Mouse (Mus musculus) heart, adult 9 months (tissue): ENCODE results near the gene Nfam1.

ENCODE experiments used
- DNase-seq, 2 experiments: peaks; one replicate each; pipeline ENCODE4 v3.0.0; 2022; ENCODE audit warnings: low spot score in 2 of 2

Nfam1 gene

GRCm38 (mm10) chr15:82992911-82993310, 40.2 kb downstream of the Nfam1 start:
- DNase-seq = no peak

- DNase-seq = no peak
Observed at GRCm38 (mm10) chr15:82992079-82992783, 40.9 kb downstream of the Nfam1 start.

- DNase-seq = no peak
Observed at GRCm38 (mm10) chr15:82989190-82989704, 43.9 kb downstream of the Nfam1 start.

- peak; percentile 90 to 91 for DNase-seq
Observed at GRCm38 (mm10) chr15:82987732-82988112, 45.4 kb downstream of the Nfam1 start, which contains the start of gene Tcf20. Tcf20 (minus strand) TSS chr15:82987872.

- no peak for DNase-seq
Observed at GRCm38 (mm10) chr15:82987014-82987731, 45.9 kb downstream of the Nfam1 start.

- no peak for DNase-seq
Observed at GRCm38 (mm10) chr15:82984574-82984973, 48.5 kb downstream of the Nfam1 start.

- DNase-seq = no peak
Observed at GRCm38 (mm10) chr15:82984097-82984496, 49.0 kb downstream of the Nfam1 start.

- peak; percentile 34 to 35 for DNase-seq
Observed at GRCm38 (mm10) chr15:82983416-82984026, 49.6 kb downstream of the Nfam1 start.

- peak; percentile 28 to 50 for DNase-seq
Observed at GRCm38 (mm10) chr15:82982724-82983415, 50.2 kb downstream of the Nfam1 start.

GRCm38 (mm10) chr15:82981676-82982520, 51.2 kb downstream of the Nfam1 start:
- no peak for DNase-seq

GRCm38 (mm10) chr15:82979531-82979930, 53.6 kb downstream of the Nfam1 start:
- DNase-seq = no peak

GRCm38 (mm10) chr15:82974471-82974870, 58.6 kb downstream of the Nfam1 start:
- no peak for DNase-seq

GRCm38 (mm10) chr15:82969206-82969721, 63.8 kb downstream of the Nfam1 start:
- no peak for DNase-seq

GRCm38 (mm10) chr15:82968449-82968848, 64.7 kb downstream of the Nfam1 start:
- DNase-seq = no peak

GRCm38 (mm10) chr15:82967947-82968346, 65.2 kb downstream of the Nfam1 start:
- DNase-seq = no peak

GRCm38 (mm10) chr15:82964266-82964825, 68.8 kb downstream of the Nfam1 start:
- DNase-seq = no peak

GRCm38 (mm10) chr15:82963556-82964156, 69.5 kb downstream of the Nfam1 start:
- no peak for DNase-seq

GRCm38 (mm10) chr15:82963090-82963489, 70.0 kb downstream of the Nfam1 start:
- DNase-seq = no peak

GRCm38 (mm10) chr15:82962536-82962935, 70.6 kb downstream of the Nfam1 start:
- no peak for DNase-seq
